Mouse (Mus musculus) thymus, adult 18-20 months (tissue): ENCODE data around the gene Tut1.
"Not testable (repeated sequence)": the region's sequence is repeated elsewhere in the genome, so short reads cannot be mapped to it uniquely, and the experiment has no call there.

Experiments
- DNase-seq, 2 experiments: peaks; one replicate each; pipeline ENCODE4 v3.0.0; 2022; ENCODE audit warnings: mixed read lengths in 2 of 2

Tut1 gene

DNA sequence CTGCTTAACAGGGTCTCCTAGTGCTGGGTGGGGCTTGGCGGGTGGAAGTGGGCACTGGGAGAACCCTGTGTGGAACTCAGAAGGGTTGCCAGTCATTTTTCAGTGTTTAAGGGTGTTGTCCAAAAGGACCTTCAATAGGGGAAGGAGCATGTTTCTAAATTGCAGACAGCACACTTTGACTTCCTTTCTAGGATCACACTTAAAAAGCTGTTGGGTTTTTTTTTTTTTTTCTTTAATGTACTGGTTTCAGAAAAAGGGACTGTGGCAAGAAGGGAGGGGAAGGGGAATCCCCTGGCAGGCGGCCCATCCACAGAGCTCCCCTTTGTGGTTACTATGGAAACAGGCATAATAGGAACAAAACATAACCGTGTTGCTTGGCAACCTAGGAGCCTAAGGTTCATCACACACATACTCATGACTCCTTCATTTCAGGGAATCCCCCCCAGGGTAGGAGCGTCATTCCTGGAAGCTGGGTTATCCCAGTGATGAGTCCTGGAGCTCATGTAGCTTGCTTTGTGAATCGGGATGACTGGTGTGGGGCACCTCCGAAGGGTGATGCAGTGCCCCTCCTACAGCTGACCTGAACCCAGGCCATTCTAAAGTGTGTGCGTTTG, 30.7 kb downstream of the Tut1 start:
- DNase-seq: peak in 1 of 2 experiments; percentile 70

DNA sequence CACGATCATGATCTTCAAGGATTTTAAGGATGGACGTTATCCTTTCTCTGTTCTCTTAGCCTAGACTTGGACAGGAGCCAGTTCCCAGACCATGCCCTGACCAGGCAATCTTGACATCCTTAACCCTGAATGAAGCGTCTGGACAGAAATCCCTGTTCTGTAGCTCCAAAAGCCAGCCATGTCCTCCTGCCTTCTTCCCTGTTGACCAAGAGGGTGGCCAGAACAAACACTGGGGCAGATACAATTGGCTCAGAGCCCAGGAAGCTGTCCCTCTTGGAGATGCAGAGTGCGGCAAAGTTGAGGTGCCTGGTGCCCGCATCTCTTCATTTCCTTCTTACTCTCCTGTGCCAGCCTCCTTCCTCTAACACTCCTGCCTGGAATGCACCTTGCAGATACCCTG, 32.2 kb downstream of the Tut1 start:
- DNase-seq: no peak

DNA sequence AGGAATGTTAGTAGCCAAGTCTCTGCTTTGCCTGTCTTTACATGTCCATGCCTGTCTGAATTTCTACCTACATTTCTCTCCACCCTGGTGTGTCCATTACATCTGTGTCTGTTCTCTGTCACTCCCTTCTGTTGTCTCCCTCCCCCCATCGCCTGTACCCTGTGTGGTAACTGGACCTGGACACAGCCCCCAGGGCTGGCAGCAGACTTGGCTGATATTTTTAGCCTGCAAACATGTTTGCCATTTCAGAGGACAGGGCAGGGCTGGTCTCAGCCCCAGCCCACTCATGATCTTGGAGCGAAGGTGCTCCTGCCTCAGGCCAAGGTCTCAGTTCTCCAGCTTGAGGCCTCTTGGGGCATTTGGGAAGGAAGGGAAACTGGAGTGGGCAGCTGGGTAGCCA, 34.2 kb downstream of the Tut1 start:
- no peak for DNase-seq

DNA sequence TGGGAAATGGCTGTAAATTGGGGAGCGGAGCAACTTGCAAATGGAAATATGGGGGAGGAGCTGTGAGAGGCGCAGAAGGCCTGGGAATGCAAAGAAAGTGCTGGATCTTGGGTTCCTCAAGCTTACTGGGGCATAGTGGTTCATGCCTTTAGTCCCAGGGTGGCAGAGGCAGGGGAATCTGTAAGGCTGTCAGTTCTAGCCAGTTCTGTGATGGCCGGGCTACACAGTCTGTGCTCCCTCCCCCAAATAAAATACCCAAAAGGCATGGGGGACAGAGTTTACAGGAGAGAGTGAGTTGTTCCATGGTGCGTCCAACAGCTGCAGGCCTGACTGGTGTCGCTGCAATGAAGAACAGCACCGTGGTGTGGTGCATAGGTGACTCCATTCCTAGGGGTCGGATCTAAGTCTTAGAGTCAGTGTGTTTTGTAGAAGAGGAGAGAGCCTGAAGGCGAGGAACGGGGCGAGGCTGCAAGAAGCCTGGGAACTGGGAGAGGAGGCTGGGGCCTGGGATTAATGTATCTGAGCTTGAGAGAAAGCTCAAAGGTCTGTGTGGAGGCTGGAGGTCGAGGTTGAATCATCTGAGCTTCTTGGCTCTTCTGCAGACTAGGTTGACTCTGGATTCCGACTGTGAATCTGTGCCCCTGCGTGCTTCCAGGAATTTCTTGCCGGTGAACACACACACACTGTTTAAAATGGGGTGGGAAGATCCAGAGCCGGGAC, 34.9 kb downstream of the Tut1 start:
- DNase-seq: no peak

DNA sequence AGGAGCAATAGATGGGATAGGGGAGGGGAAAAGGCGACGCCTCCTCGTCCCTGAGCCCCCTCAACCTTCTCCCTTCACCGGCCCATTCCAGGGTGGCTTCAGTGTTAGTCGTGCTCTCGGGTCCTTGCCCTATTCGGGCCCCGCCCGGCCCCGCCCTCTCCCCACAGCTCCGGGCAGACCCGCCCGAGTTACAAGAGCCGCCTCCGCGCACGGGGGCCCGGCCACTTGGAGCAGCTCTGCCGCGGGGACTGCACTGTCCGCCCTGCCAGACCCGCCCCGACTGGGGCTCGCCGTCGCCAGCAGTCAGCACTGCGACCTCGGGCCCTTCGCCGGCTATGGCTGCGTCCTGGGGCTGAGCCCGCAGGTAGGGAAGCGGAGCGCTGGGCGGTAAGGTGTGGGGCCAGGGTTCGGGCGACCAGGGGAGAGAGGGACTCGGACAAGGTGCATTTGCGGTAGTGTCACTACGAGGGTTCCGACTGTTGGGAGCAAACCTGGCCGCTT, 35.5 kb downstream of the Tut1 start, which contains the start of gene Ahnak:
Ahnak (plus strand) TSS at position 219 of the 501 bp plus-strand sequence.
- DNase-seq: no peak

DNA sequence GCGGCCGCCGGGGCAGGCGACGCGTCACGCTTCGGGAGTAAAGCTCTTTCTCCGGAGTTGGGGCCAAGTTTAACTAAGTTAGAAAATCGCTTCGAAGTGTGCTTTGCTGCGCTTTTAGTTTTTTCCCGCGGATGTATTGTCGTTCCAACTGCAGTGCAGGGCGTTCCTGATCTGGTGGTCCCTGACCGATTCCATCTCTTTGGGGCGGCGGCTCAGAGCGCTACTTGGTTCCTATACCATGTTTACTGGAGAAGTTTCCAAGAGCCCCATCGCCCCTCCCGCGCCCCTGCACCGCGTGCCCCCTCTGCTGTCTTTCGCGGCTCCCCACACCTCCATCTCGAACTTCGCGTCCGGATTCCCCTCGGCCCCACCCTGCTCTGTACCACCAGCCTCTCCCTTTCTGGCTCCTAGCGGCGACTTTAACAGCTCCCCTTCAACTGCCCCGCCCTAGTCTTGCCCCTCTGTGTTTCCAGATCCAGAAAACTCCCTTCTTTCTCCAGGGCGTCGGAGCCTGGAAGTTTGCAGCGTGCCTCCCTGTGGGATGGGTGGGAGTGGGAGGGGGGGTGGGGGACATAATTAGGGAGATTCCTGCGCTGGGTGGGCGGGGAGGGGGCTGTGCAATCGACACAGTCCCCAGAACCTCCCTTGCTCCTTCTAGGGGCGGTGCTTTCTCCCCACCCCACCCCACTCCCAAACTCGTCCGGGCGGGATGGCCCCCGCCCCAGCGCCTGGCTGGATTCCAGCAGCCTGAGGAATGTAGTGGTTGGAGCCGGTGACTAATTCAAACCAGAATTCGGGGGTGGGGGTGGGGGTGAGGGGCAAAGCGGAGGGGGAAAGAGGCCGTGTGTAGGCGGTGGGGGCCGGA, 36.2 kb downstream of the Tut1 start:
- no peak for DNase-seq

DNA sequence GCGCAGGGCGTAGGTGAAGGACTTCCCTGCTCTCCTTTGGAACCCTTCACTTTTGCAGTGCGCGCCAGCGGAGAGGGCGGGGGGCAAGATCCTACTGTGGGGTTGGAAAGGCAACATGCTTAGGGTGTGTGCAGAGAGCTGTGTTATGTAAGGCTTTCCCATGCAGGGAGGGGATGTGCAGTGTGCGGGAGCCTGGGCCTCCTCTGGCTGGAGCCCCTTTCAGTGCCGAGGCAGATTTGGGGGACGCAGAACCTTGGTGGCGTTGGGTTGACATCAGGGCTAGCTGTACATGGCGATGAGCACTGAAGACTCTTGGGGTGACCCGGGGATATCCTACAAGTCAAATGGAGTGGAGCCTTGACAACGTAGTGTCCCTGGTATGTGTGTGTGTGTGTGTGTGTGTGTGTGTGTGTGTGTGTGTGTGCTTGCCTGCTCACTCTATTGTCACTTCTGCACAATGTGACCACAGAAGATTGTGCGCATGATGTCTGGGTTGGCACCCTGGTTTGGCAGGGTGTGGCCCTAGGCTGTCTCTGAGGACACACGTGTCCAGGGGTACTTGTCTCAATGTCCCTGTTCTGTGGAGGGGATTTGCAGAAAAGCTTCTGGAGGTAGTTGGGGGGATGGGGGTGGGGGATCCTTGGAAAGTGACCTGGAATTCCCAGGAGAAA, 36.9 kb downstream of the Tut1 start:
- no peak for DNase-seq

DNA sequence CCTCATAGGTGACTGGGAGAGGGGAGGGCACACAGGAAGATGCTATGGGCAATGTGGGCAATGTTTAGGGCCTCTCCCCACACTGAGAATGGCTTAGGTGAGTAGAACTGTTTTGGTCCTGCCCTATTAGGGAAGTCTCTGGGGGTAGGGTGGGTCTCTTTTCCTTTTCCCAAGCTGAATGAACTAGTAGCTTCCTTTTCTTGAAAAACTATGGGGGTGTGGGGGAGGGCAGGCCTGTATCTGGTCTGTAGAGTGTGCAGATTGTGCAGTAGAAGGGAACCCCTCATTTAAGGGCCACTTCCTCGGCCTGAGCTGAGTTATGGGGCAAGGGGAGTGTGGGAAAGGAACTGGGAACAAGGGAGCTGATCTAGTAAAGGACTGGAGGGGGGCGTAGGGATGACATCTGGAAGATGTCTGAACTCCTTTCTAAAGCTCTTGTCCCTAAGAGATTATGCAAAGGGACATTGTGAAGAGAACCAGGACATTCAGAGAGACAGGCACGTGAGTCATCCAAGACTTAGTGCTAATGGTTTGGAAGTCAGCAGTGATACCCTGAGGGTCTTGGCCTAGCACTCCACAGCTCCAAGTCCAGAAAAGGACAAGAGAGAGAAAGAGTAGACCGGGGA, 37.7 kb downstream of the Tut1 start:
- no peak for DNase-seq

DNA sequence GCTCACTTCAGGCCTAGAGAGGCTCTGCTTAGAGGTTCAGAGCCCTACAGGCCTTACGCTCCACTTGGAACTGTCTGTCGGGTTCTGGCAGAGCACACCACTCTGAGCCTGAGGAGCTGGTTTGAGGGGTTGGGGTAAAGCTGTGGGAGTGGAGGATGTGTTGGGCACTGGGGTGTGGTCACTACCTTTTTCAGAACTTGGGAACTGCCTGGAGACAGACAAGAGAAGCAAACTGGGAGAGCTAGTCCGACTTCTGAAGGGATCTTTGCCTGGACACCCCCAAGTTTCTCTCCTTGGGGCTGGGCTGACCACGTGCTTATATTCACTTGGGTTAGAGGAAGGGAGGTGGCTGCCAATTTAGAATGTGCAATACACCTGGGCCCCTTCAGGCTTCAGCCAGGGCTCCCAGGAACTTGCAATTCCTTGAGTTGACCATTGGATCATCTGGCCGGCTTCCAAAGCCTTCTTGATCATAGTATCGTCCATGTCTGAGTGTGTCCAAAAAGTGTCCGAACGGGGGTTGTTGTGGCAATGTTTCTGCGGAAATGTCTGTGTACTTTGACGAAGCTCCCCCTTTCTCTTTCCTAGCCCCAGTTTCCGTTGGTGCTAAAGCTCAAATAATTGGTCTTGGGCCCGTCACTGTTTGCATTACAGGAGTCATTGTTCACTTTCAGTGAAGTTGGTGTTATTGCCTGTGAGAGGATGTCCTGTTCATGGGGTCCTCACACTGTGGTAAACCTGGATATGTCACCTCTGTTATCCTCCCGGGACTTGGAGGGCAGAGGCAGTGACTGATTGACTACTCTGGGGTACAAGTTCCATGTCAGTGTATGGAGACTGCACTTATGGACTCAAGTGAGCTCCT, 38.5 kb downstream of the Tut1 start:
- no peak for DNase-seq

DNA sequence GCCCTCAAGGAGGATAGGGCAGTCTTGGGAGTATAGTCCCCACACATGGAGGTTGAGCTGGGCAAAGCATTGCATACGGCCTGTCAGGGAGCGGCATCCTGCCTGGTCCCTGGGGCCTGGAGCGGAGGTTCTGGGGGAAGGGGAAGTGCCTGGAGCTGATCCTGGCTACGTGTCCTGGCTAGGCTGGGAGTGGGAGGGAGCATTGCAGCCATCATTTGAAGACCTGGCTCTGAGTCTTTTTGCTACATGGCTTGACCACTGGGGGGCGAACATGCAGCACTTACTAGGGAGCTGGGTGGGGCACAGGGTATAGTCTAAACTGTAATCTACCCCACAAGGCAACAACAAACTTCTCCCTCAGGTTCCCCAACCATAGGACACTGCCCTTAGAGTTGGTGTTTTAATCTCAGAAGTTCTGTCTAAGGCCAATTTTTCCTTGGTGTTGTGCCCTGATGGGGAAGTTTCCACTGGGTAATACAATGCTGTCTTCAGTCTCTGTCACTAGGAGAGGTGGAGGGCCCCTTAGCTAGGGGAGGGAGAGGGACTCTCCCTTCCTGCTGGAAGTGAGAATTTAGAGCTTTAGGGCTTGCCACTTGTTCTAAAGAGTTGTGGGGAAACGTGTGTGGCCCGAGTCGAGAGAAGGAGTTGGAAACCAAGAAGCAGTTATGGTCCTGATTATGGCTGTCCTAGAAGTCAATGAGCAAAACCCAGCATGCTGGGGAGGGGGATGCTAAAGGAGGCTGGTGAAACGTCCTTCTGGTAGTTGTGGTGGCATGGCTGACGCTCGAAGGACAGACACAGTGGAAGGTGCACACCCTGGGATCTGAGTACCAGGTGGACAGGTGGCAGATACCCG, 39.4 kb downstream of the Tut1 start:
- DNase-seq: peak; percentile 65 to 70

DNA sequence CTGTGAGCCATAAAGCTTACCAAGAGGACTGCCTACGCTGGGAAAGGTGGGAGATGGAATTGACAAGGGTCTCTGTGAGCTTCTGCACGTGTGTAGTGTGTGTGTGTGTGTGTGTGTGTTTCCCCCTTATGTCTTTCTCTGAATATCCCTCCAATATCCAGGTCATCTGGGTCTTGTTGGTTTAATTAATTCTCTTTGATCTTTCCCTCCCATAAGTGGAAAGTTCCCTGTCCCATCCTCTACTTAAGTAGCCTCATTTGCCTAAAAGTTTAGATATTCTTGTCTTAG, 39.9 kb downstream of the Tut1 start:
- no peak for DNase-seq

DNA sequence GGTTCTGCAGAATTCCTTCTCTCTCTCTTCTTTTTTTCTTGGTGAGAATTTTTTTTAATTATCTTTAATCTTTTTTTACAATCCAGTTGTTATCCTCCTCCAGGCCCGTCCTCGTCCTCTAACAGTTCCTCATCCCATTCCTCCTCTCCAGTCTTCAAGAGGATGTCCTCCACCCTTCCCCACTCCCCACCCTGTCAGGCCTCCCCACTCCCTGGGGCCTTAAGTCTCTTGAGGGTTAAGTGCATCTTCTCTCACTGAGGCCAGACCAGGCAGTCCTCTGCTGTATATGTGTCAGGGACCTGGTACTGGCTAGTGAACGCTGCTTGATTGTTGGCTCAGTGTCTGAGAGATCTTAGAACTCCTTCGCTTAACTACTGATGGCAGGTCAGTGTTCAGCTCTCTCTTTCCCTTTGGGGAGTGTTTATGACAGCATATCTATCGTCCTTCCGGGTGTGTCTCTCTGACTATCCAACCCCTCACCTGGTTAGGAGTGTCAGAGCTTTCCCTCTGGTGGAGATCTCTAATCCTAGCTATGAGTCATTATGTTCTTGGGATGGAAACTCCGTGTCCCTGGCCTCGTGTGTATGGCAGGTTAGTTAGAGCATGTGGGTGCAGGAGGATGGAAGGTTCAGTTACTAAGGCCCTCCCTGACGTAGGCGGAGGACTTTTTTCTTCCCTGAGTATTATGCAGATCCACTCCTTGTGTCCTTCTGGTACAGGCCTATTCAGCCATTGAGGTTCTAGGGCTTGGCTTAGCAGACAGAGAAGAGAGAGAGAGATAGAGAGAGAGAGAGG, 41.4 kb downstream of the Tut1 start:
- DNase-seq: no peak

DNA sequence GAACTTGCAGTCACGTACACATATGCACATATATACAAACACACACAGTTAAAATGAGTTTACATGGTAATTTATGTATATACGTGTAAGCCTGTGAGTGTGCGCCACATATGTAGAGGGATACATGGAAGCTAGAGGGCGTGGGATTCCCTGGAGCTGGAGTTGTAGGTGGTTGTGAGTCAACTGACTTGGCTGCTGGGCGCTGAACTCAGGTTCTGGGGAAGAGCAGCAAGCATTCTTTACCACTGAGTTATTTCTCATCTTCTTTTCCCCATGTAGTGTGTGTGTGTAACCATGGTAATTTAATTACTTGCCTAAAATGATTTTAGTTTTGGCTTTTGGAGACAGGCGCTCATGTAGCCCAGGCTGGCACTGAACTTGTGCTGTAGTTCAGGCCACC, 43.0 kb downstream of the Tut1 start:
- no peak for DNase-seq

DNA sequence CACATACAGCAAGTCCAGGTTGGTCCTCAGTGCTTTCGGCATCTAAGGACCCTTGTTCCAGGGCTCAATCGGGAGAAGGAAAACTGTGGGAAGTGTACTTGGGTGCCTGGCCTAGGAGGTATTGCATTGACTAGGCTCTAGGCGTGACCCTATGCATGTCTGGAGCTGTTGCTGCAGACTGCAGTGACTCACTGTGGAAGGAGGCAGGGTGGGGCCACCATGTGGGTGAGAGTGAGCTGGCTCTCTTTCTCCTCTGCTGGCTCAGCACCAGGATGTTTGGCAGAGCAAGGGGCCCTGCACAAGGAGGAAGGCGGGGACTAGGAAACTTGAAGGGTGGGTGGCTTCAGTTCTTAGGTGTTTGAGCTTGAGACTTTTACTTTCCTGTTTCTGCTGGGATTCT, 43.9 kb downstream of the Tut1 start:
- peak; percentile 57 to 74 for DNase-seq

DNA sequence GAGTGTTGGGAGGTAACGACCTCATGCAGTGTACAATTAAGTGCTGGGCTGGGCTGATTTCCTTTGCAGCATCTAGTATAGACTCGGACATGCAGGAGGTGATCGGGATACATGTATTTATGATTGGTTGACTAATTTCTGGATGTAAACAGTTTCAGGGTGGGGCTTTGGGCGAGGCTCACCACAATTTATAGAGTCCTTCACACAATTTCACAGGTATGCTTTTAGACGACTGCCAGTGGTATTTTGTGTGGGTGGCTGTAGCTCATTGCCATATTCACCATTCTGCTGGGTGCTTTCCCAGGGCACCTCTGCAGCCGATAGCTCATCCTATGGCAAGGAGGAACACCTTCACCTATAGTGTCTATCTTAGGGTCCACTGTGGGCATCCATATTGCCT, 44.9 kb downstream of the Tut1 start:
- DNase-seq: no peak

DNA sequence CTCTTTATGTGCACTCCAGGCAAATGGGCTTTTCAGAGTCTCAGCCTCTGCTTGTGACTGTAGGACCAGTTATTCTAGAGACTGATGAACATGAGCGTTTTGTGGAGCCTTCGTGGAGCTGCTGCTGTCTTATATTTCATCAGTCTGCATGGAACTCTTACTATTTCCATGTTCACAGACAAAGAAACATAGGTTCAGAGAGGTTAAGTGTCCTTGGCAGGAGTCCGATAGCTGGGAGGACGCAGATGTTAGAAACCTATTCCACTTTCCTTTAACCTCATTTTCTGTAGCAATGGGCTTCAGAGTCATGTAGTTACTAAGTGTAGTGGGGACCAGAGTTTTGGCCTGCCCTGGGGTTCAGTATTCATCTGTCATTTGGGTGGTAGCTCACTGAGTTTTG, 45.6 kb downstream of the Tut1 start:
- no peak for DNase-seq

DNA sequence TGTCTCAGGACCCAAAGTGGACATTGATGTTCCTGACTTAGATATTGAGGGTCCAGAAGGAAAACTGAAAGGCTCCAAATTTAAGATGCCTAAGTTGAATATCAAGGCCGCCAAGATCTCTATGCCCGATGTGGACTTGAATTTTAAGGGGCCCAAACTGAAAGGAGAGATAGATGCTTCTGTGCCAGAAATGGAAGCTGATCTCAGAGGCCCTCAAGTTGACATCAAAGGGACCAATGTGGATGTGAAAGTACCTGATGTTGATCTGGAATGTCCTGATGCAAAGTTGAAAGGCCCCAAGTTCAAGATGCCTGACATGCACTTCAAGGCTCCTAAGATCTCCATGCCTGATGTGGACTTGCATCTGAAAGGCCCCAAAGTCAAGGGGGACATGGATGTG, 53.3 kb downstream of the Tut1 start:
- not testable (repeated sequence) for DNase-seq
